Mouse (Mus musculus) erythroblast, embryonic 14.5 days (primary cell): ENCODE data around the gene Cdkl4.

Experiments
- GATA1 ChIP-seq: IDR thresholded peaks from 2 replicates; pipeline ENCODE4 v1.6.1; 2012; ENCODE audit warnings: low read length, inconsistent platforms, mixed read lengths
- TAL1 ChIP-seq: IDR thresholded peaks from 3 replicates; pipeline ENCODE4 v1.6.1; 2012; ENCODE audit warnings: low read length, inconsistent platforms, mixed read lengths

GRCm38 (mm10) chr17:80571460-80571859 lies 6.2 kb downstream of the Cdkl4 start:
- TF ChIP-seq GATA1 (no peak), TAL1 (no peak)
